Mouse (Mus musculus) testis, postnatal 10 days (tissue): ENCODE measurements around the gene Dnajc17.
A peak's percentile ranks its signal among the peaks of the same experiment; 100 is the strongest.

Experiments used
- DNase-seq: peaks from one replicate; pipeline ENCODE4 v3.0.0; 2021; ENCODE audit warnings: low spot score

The Dnajc17 gene

GRCm38 (mm10) chr2:119198049-119198448 is 10.5 kb downstream of the Dnajc17 start:
- no peak for DNase-seq

- no peak for DNase-seq
These were observed 11.1 kb downstream of the Dnajc17 start for GRCm38 (mm10) chr2:119197493-119197892.

DNA sequence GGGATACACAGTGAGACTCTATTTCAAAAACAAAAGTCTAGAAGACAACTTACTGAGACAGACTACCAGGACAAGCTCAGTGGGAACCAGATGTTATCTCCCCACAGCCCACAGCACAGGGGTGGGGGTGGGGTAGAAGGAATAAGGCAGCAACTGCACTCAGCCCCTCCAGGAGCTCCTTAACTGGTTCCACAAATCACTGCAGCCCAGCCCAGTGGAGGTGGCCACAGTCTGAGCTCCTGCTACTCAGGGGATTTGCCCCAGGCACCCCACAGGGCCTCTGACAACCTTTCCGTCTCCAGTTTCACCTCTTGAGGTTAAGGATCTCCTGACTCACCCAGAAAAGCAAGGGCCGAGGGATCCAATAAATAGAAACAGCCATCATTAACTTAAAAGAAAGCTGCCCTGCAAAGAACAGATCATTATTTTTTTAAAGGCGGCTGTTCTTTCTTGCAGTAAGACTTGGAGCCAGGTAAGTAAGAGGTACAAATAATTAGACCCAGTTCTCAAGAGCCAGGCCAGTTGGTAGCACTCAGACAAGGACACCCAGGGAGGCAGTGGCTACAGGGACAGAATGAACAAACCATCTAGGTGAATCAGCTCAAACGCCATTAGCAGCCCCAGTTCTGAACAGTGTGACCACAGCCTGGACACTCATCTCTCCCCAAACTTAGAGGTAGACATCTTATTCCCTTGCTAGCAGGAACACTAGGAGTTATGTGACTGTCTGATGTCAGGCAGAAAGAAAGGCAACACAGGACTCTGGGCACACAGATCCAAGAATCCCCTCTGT is 12.1 kb downstream of the Dnajc17 start:
- DNase-seq = no peak

DNA sequence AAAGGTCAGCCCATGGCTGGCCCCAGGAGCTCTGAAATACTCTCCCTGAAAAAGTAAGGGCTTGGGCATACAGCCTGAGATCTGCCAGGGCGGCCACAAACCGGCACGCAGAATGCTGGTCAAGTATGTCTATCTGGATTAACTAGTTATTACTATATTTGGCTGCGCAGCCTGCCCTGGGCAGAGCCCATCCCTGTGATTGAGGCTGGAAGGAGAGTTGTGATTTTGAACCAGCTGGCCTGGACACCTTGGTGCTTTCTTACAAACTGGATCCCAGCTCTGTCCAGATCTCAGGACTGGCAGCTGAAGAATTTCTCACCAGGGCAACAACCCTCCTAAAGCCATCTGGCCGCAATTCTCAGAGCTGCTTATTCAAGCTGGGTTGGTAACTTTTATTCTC is 14.5 kb downstream of the Dnajc17 start:
- no peak for DNase-seq

GRCm38 (mm10) chr2:119190969-119191368 is 17.6 kb downstream of the Dnajc17 start:
- no peak for DNase-seq

GRCm38 (mm10) chr2:119189029-119189710 is 19.4 kb downstream of the Dnajc17 start:
- peak; percentile 92 for DNase-seq

DNA sequence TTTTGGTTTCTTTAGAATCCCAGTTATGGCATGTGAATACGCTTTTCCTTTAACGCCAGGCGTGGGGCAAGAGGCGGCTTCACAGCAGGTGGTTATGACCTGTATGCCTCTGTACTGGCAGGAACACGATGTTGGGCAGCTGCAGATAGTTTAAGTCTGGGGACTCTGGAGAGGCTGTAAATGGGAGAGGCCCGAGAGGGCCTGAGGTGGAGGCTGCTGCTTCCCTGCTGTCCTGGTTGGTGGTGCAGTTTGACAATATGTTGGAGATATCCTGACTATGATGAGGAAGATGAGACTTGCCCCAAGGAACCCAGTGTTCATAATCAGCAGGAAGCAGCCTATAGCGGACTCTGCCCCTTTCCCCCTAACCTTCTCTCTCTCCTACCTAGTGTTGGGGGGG is 25.7 kb downstream of the Dnajc17 start:
- no peak for DNase-seq

DNA sequence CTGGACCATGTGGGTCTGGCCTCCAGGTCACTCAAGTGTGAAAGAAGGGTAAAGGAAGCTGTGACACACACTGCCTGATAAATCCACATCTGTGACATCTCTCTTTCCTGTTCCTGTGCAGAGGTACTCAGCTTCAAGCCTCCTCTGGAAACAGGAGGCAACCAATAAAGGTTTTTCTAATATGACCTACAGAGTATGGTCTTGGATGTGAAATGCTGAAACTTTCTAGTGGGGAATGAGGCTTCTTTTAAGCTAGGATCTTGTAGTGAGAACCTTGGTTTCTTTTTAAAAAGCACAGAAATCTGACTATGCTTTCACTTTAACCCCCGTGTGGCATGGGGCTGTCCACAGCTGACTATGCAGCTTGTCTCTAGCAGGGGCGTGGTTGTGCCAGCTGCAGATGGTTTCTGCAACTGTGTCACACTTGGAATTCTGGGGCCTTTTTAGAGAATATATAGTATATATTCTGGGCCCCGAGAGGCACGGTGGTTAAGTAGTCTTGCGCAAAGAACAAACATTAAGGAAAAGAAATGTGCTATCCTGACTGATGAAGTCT is 31.1 kb downstream of the Dnajc17 start:
- DNase-seq = no peak

GRCm38 (mm10) chr2:119176761-119177160 is 31.8 kb downstream of the Dnajc17 start:
- DNase-seq = no peak

GRCm38 (mm10) chr2:119175614-119176013 is 33.0 kb downstream of the Dnajc17 start:
- DNase-seq = no peak

GRCm38 (mm10) chr2:119174866-119175265 is 33.7 kb downstream of the Dnajc17 start:
- no peak for DNase-seq

DNA sequence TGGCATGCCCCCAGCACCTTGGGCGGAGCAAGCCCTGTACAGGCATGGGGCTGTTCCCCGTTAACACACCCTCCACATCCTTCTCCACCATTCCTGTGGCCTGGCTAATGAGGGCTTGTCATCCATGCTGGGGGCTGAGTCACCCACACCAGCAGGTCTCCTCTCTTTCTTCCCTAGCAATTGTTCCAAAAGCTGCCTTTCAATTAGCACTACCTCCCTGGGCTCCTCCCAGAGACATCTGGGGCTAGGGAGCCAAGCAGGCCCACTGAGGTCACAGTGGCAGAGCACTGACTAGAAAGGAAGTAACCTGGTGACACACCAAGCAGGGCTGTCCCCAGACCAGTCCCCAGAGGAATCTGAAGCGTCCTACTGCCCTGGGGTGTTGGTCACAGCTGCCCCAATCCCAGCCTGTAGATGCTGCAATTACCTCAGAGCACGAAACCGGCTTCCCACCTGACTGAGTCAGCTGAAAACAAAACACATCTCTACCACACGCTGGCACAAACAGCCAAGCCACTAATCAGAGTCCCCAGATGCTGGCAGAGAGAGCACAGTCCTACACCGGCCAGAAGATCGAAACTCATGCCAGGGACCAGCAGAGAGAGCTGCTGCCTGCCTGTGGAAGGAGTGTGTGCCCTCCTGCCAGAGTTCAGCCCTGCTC is 34.5 kb downstream of the Dnajc17 start, which contains the start of gene Gm14137:
Gene Gm14137 (plus strand): TSS at position 519 of the 661 bp plus-strand sequence.
- DNase-seq = no peak

DNA sequence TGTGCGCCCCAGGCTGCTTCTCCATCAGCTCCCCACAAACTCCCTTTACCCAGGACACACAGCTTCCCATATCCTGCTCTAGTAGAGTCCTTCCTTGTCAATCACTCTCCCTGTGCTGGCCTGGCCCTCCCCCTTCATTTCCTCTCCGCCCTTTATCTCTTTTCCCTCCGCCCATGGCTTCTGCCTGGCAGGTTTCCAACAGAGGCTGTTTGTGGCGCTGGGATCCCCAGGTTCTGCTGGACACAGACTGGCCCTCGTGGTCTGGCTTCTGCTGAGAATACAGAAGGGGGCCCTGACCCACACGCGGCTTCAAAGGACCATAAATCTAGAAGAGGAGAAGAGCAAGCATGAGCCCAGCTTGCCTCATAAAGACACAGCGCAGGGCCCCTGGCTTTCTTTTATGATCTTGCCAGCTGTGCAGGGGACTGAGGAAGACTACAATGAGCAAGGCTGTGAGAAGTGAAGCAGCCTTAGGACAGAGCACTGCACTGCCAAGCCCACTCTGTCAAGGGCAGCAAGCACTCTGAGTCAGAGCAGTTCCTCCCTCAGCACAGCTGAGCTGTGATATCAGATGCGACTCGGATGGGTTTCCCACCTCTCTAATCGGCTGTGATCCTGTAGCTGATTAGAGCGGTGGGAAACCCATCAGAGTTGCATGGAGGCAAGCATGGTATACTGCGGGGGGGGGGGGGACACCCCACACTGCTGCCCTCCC is 35.6 kb downstream of the Dnajc17 start:
- peak; percentile 76 for DNase-seq

- no peak for DNase-seq
These were observed 36.1 kb downstream of the Dnajc17 start for GRCm38 (mm10) chr2:119172446-119172845.

GRCm38 (mm10) chr2:119171574-119171973 is 37.0 kb downstream of the Dnajc17 start:
- DNase-seq = no peak

DNA sequence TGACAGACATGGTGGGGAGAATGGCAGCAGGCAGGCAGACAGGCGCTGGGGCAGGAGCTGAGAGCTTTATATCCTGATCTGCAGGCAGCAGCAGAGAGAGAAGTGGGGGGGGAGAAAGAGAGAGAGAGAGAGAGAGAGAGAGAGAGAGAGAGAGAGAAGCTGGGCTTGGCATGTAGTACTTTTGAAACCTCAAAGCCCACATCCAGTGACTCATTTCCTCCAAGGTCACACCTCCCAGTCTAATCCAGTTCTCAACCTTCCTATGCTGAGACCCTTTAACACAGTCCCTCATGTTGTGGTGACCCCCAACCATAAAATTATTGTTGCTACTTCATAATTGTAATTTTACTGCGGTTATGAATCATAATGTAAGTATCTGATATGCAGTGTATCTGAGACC is 38.3 kb downstream of the Dnajc17 start:
- DNase-seq = no peak

DNA sequence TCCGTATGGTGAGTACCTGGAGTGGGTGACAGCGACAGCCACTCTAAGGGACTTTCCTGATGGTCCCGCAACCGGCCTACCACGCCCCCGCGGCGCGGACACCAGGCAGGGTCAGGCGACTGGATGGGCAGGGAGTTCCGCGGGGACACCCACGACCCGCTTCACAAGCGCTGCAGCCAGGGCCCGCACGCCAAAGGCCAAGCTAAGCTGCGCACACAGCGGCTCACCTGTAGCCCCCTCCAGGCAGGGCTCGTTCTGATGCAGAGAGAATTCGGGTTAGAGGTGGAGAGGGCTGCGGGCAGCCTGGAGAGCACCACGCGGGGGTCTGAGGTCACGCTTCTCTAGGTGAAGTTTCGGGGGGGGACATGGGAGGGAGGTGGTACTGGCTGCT is 40.7 kb downstream of the Dnajc17 start:
- no peak for DNase-seq

DNA sequence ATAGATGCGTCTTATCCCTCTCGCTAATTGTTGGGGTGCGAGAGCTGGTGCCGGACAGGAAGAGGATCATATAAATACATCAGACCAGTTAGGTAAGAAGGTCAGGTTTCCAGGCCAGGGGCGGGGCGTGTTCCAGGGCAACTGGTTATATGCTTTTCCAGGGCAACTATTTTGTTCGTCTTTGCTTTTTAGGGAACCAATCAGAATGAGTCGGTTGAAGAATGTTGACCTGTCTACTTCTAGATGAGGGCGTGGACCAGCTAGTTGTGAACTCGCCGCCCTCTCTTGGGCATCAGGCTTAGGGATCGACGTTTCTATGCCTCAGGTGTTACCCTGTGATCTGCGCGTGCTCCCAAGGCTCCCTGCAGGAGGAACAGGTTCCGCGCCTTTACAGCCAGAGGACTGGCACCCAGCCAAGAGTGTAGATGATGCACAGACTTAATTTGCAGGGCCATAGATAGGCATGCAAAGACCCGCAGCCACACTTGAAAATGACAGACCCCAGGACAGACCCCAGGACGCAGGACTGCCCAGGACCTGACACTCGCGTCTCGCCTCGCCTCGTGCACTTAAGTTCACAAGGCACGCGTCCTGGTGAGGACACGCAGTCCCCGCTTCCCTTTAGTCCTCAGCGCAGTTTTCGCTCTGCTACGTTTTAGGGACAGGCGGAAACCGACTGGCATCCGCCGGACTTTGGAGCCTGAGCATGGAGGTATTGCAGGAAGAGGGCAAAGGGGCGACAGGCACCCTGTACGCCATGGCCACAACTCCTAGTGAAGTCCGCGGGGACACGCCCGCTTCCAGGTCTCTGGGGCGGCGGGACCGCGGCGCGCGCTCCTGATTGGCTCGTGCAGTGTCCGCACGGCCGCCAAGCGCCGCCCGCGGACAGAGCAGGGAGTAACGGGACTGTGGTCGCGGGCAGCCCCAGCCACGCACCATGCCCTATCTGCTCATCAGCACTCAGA is 41.4 kb downstream of the Dnajc17 start, which contains the start of gene Gchfr:
Gene Gchfr (plus strand): TSS at position 873 of the 965 bp plus-strand sequence.
- peak; percentile 66 for DNase-seq

GRCm38 (mm10) chr2:119165401-119165800 is 43.2 kb downstream of the Dnajc17 start:
- DNase-seq = no peak

GRCm38 (mm10) chr2:119163999-119164398 is 44.6 kb downstream of the Dnajc17 start:
- no peak for DNase-seq

DNA sequence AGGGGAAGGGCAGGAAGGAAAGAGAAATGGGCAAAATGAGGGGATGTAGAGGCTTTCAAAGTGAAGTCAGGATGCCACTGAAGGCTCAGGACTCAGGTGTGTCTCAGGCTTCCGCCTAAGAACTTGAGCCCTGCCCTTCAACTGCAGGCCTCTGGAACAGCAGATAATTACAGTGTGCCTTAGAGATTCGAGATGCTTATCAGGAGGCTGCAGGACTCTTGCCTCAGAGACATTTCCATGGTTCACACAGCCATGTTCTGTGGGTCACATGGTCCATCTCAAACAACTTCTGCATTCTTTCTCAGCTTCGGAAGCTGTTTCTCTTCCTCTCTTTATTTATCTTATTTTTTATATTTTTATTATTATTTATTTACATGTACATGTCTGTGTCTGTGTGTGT is 45.5 kb downstream of the Dnajc17 start:
- no peak for DNase-seq
